Mouse (Mus musculus): ENCODE measurements around the gene Kif18b. TPM values are rescaled to one million over a fixed set of nuclear protein-coding genes. Genes with fewer than 3 reads are reported as not detected.
A peak's percentile ranks its signal among the peaks of the same experiment; 100 is the strongest.

Gene Kif18b
- polyA plus RNA-seq, 1 experiment, result 7.0 TPM

- TF ChIP-seq POLR2A (IDR thresholded peaks at IDR 0.05; ENCODE audit: low read depth, low read length) (no peak), CTCF (IDR thresholded peaks at IDR 0.05; ENCODE audit: extremely low read depth, insufficient read depth, insufficient read length, insufficient replicate concordance) (no peak)
- H3K4me3 ChIP-seq (ENCODE audit: extremely low read depth, insufficient read depth, insufficient read length), result no peak overlapping the region
- H3K27ac ChIP-seq (ENCODE audit: insufficient read depth, low read length), result no peak overlapping the region
Observed at GRCm38 (mm10) chr11:102895779-102896178, 29.1 kb downstream of the Kif18b start.

GRCm38 (mm10) chr11:102894716-102895115 lies 30.2 kb downstream of the Kif18b start:
- 90% methylated on average over 4 of the region's 4 CpGs for WGBS
- no peak for TF ChIP-seq POLR2A (IDR thresholded peaks at IDR 0.05; ENCODE audit: low read depth, low read length)
- no peak for TF ChIP-seq CTCF (IDR thresholded peaks at IDR 0.05; ENCODE audit: extremely low read depth, insufficient read depth, insufficient read length, insufficient replicate concordance)
- H3K4me1 ChIP-seq (ENCODE audit: control insufficient read depth, insufficient read depth, insufficient read length), result peaks cover 2% of the 10 kb centered on the region; the same call in 1 of the 2 replicates
- H3K27ac ChIP-seq (ENCODE audit: insufficient read depth, low read length), result no peak overlapping the region
- no peak overlapping the region for H3K4me3 ChIP-seq (ENCODE audit: extremely low read depth, insufficient read depth, insufficient read length)
- H3K36me3 ChIP-seq (ENCODE audit: control insufficient read depth, insufficient read depth, low read length), result no peaks in the 10 kb centered on the region
- H3K27me3 ChIP-seq (ENCODE audit: control insufficient read depth, insufficient read depth, low read length), result no peaks in the 10 kb centered on the region
- no peak for DNase-seq (ENCODE audit: low read depth in 1 of 2, low spot score in 2 of 2)

More at GRCm38 (mm10) chr11:102895779-102896178, 29.1 kb downstream of the Kif18b start:
- no peak for DNase-seq (ENCODE audit: low read depth in 1 of 2, low spot score in 2 of 2)
- H3K27me3 ChIP-seq (ENCODE audit: control insufficient read depth, insufficient read depth, low read length), result no peaks in the 10 kb centered on the region
- peaks cover 2% of the 10 kb centered on the region; the same call in 1 of the 2 replicates for H3K4me1 ChIP-seq (ENCODE audit: control insufficient read depth, insufficient read depth, insufficient read length)
- no peaks in the 10 kb centered on the region for H3K36me3 ChIP-seq (ENCODE audit: control insufficient read depth, insufficient read depth, low read length)
- WGBS, result 81% methylated on average over 9 of the region's 9 CpGs

- no peaks in the 10 kb centered on the region for H3K27me3 ChIP-seq (ENCODE audit: control insufficient read depth, insufficient read depth, low read length)
- WGBS, result 6% methylated on average over 43 of the region's 43 CpGs
- peak; percentile 49 to 62 for DNase-seq (ENCODE audit: low read depth in 1 of 2, low spot score in 2 of 2)
- H3K27ac ChIP-seq (ENCODE audit: insufficient read depth, low read length), result no peak overlapping the region
- H3K36me3 ChIP-seq (ENCODE audit: control insufficient read depth, insufficient read depth, low read length), result no peaks in the 10 kb centered on the region
- H3K4me1 ChIP-seq (ENCODE audit: control insufficient read depth, insufficient read depth, insufficient read length), result peaks cover 2% of the 10 kb centered on the region; the same call in 1 of the 2 replicates
- TF ChIP-seq POLR2A (IDR thresholded peaks at IDR 0.05; ENCODE audit: low read depth, low read length) (no peak), CTCF (IDR thresholded peaks at IDR 0.05; ENCODE audit: extremely low read depth, insufficient read depth, insufficient read length, insufficient replicate concordance) (peak; percentile 76; the same call in 1 of the 2 replicates)
- peak overlapping the region; percentile 49 for H3K4me3 ChIP-seq (ENCODE audit: extremely low read depth, insufficient read depth, insufficient read length)
Observed at GRCm38 (mm10) chr11:102893015-102893651, 31.8 kb downstream of the Kif18b start.

- no peak overlapping the region for H3K4me3 ChIP-seq (ENCODE audit: extremely low read depth, insufficient read depth, insufficient read length)
- no peak overlapping the region for H3K27ac ChIP-seq (ENCODE audit: insufficient read depth, low read length)
- H3K4me1 ChIP-seq (ENCODE audit: control insufficient read depth, insufficient read depth, insufficient read length), result peaks cover 2% of the 10 kb centered on the region; the same call in 1 of the 2 replicates
- no peaks in the 10 kb centered on the region for H3K27me3 ChIP-seq (ENCODE audit: control insufficient read depth, insufficient read depth, low read length)
- TF ChIP-seq CTCF (IDR thresholded peaks at IDR 0.05; ENCODE audit: extremely low read depth, insufficient read depth, insufficient read length, insufficient replicate concordance), result no peak
- TF ChIP-seq POLR2A (IDR thresholded peaks at IDR 0.05; ENCODE audit: low read depth, low read length), result no peak
- 71% methylated on average over 5 of the region's 5 CpGs for WGBS
- no peaks in the 10 kb centered on the region for H3K36me3 ChIP-seq (ENCODE audit: control insufficient read depth, insufficient read depth, low read length)
- no peak for DNase-seq (ENCODE audit: low read depth in 1 of 2, low spot score in 2 of 2)
Observed at GRCm38 (mm10) chr11:102890096-102890495, 34.8 kb downstream of the Kif18b start.

- Histone ChIP-seq H3K27ac (ENCODE audit: insufficient read depth, low read length) (no peak overlapping the region), H3K4me1 (ENCODE audit: control insufficient read depth, insufficient read depth, insufficient read length) (no peaks in the 10 kb centered on the region; the same call in 1 of the 2 replicates), H3K27me3 (ENCODE audit: control insufficient read depth, insufficient read depth, low read length) (no peaks in the 10 kb centered on the region), H3K36me3 (ENCODE audit: control insufficient read depth, insufficient read depth, low read length) (no peaks in the 10 kb centered on the region), H3K4me3 (ENCODE audit: extremely low read depth, insufficient read depth, insufficient read length) (no peak overlapping the region)
- DNase-seq (ENCODE audit: low read depth in 1 of 2, low spot score in 2 of 2), result no peak
- TF ChIP-seq POLR2A (IDR thresholded peaks at IDR 0.05; ENCODE audit: low read depth, low read length), result no peak
- no peak for TF ChIP-seq CTCF (IDR thresholded peaks at IDR 0.05; ENCODE audit: extremely low read depth, insufficient read depth, insufficient read length, insufficient replicate concordance)
- 65% methylated on average over 3 of the region's 3 CpGs for WGBS
Observed at GRCm38 (mm10) chr11:102888135-102888534, 36.8 kb downstream of the Kif18b start.

GRCm38 (mm10) chr11:102887433-102887832 lies 37.5 kb downstream of the Kif18b start:
- Histone ChIP-seq H3K4me3 (ENCODE audit: extremely low read depth, insufficient read depth, insufficient read length) (no peak overlapping the region), H3K4me1 (ENCODE audit: control insufficient read depth, insufficient read depth, insufficient read length) (no peaks in the 10 kb centered on the region), H3K36me3 (ENCODE audit: control insufficient read depth, insufficient read depth, low read length) (no peaks in the 10 kb centered on the region), H3K27me3 (ENCODE audit: control insufficient read depth, insufficient read depth, low read length) (no peaks in the 10 kb centered on the region), H3K27ac (ENCODE audit: insufficient read depth, low read length) (no peak overlapping the region)
- 64% methylated on average over 5 of the region's 5 CpGs for WGBS
- TF ChIP-seq POLR2A (IDR thresholded peaks at IDR 0.05; ENCODE audit: low read depth, low read length), result no peak
- TF ChIP-seq CTCF (IDR thresholded peaks at IDR 0.05; ENCODE audit: extremely low read depth, insufficient read depth, insufficient read length, insufficient replicate concordance), result no peak
- no peak for DNase-seq (ENCODE audit: low read depth in 1 of 2, low spot score in 2 of 2)

- no peaks in the 10 kb centered on the region for H3K27me3 ChIP-seq (ENCODE audit: control insufficient read depth, insufficient read depth, low read length)
- H3K27ac ChIP-seq (ENCODE audit: insufficient read depth, low read length), result no peak within 1 kb of the TSS
- no peaks in the 10 kb centered on the region for H3K36me3 ChIP-seq (ENCODE audit: control insufficient read depth, insufficient read depth, low read length)
- DNase-seq (ENCODE audit: low read depth in 1 of 2, low spot score in 2 of 2), result no peak
- TF ChIP-seq CTCF (IDR thresholded peaks at IDR 0.05; ENCODE audit: extremely low read depth, insufficient read depth, insufficient read length, insufficient replicate concordance) (no peak), POLR2A (IDR thresholded peaks at IDR 0.05; ENCODE audit: low read depth, low read length) (no peak)
- no peaks in the 10 kb centered on the region; the same call in 1 of the 2 replicates for H3K4me1 ChIP-seq (ENCODE audit: control insufficient read depth, insufficient read depth, insufficient read length)
- no peak within 1 kb of the TSS for H3K4me3 ChIP-seq (ENCODE audit: extremely low read depth, insufficient read depth, insufficient read length)
- WGBS, result 70% methylated on average over 10 of the region's 10 CpGs
Observed at GRCm38 (mm10) chr11:102884616-102885219, 40.2 kb downstream of the Kif18b start, which contains the start of gene Fam187a. Gene Fam187a (plus strand): TSS chr11:102885169.
